Mouse (Mus musculus) intestine, postnatal 0 days (tissue): ENCODE data around the gene 4921524J17Rik. TPM values are rescaled to one million over a fixed set of nuclear protein-coding genes. Genes with fewer than 3 reads are reported as not detected.

ENCODE experiments used
- ATAC-seq: fragments of 200-750 bp; cut with Nextera tagmentation; 2 replicates; pipeline ENCODE4 v1.8.0; 2017; ENCODE audit warnings: mild to moderate bottlenecking, moderate TSS enrichment, moderate library complexity
- H3K27ac ChIP-seq: fragments of 300-500 bp; sonication (generic); 2 replicates; pipeline ENCODE4 v1.5.1; 2014; ENCODE audit warnings: mild to moderate bottlenecking, low read depth, low read length, moderate library complexity
- H3K27me3 ChIP-seq: fragments of 300-500 bp; sonication (generic); replicated peaks from 2 replicates; pipeline ENCODE4 v1.6.1; 2014; ENCODE audit warnings: low read length, mixed read lengths; ENCODE audit not compliant: control insufficient read depth, insufficient read depth
- H3K36me3 ChIP-seq: fragments of 300-500 bp; sonication (generic); 2 replicates; pipeline ENCODE4 v1.6.1; 2014; ENCODE audit warnings: mild to moderate bottlenecking, moderate library complexity; ENCODE audit not compliant: control insufficient read depth, insufficient read depth
- H3K4me1 ChIP-seq: fragments of 300-500 bp; sonication (generic); replicated peaks from 2 replicates; pipeline ENCODE4 v1.6.1; 2014; ENCODE audit warnings: antibody characterized with exemption, low read length, mixed read lengths; ENCODE audit not compliant: control insufficient read depth, insufficient read depth
- H3K4me2 ChIP-seq: fragments of 300-500 bp; sonication (generic); replicated peaks from 2 replicates; pipeline ENCODE4 v1.6.1; 2014; ENCODE audit warnings: low read depth, mild to moderate bottlenecking, moderate library complexity
- H3K4me3 ChIP-seq: fragments of 300-500 bp; sonication (generic); 2 replicates; pipeline ENCODE4 v1.5.1; 2014; ENCODE audit warnings: low read depth, low read length
- H3K9ac ChIP-seq: fragments of 300-500 bp; sonication (generic); 2 replicates; pipeline ENCODE4 v1.6.1; 2014; ENCODE audit warnings: mild to moderate bottlenecking, low read depth, low read length
- H3K9me3 ChIP-seq: fragments of 300-500 bp; sonication (generic); 2 replicates; pipeline ENCODE4 v1.6.1; 2016; ENCODE audit warnings: mixed run types; ENCODE audit not compliant: control insufficient read depth
- CTCF ChIP-seq: sonication (generic); IDR thresholded peaks from 2 replicates; pipeline ENCODE4 v1.5.1; 2016; ENCODE audit warnings: low read depth, mild to moderate bottlenecking, control low read depth, antibody characterized with exemption, moderate library complexity
- WGBS: fragments of 180-500 bp; shearing (Covaris S2); extraction: QIAGEN DNeasy Blood & Tissue Kit; methylation state at CpG from one replicate; pipeline ENCODE4 v1.1.7; 2014; 5-methylcytosine and 5-hydroxymethylcytosine counted together
- polyA plus RNA-seq: library from polyadenylated mRNA; unstranded; fragments of >200 nt; fragmentation: Nextera tagmentation; extraction: Ambion mirVana; gene quantifications from 2 replicates; pipeline ENCODE4 v1.2.1, GENCODE M21; 2015

Gene 4921524J17Rik
- polyA plus RNA-seq, 1 experiment from 2014 or later: 24.3 TPM

- TF ChIP-seq CTCF: no peak
- H3K27me3 ChIP-seq: no peaks in the 10 kb centered on the region
- no peaks in the 10 kb centered on the region for H3K9me3 ChIP-seq
- no peak overlapping the region for H3K4me2 ChIP-seq
- H3K27ac ChIP-seq: no peak overlapping the region
- no peaks in the 10 kb centered on the region for H3K4me1 ChIP-seq
- H3K4me3 ChIP-seq: no peak overlapping the region
- no peak for ATAC-seq
- H3K36me3 ChIP-seq: no peaks in the 10 kb centered on the region
- no peak overlapping the region for H3K9ac ChIP-seq
- 73% methylated on average over 4 of the region's 4 CpGs for WGBS
Observed at GRCm38 (mm10) chr8:85362211-85362610, 70.4 kb downstream of the 4921524J17Rik start.

Other genes with a start within 250 kb of the 4921524J17Rik start
- gene Olfr371, start 206.8 kb downstream of the 4921524J17Rik start, polyA plus RNA-seq: not detected in 2 replicates
- gene Orc6, start 133.2 kb downstream of the 4921524J17Rik start, polyA plus RNA-seq: 32.6 and 34.5 TPM in 2 replicates
- 124 and 133 TPM in 2 replicates for gene Vps35, start 133.0 kb downstream of the 4921524J17Rik start, polyA plus RNA-seq
- gene Mylk3, start 46.5 kb downstream of the 4921524J17Rik start, polyA plus RNA-seq: 15.6 and 17.5 TPM in 2 replicates
- 3.5 and 3.6 TPM in 2 replicates for gene Gpt2, start 59.7 kb upstream of the 4921524J17Rik start, polyA plus RNA-seq
- 101 and 104 TPM in 2 replicates for gene Dnaja2, start 122.5 kb upstream of the 4921524J17Rik start, polyA plus RNA-seq